Mouse (Mus musculus) MEL-GATA-1-ER (cell line): ENCODE data around the gene Nt5c3b.

Experiments
- DNase-seq: peaks from one replicate; pipeline ENCODE4 v3.0.0-alpha.2; 2012; ENCODE audit warnings: low read depth; ENCODE audit errors: extremely low read depth

The Nt5c3b gene

GRCm38 (mm10) chr11:100441797-100442196, at the start of gene Nt5c3b, which contains the start of gene Klhl10:
Gene Nt5c3b (minus strand): TSS chr11:100441808.
Gene Klhl10 (plus strand): TSS chr11:100441917.
- no peak for DNase-seq

- no peak for DNase-seq
These were observed 49.3 kb upstream of the Nt5c3b start for GRCm38 (mm10) chr11:100490951-100491350.

GRCm38 (mm10) chr11:100485801-100486538, 44.4 kb upstream of the Nt5c3b start:
- DNase-seq: peak; percentile 33

DNA sequence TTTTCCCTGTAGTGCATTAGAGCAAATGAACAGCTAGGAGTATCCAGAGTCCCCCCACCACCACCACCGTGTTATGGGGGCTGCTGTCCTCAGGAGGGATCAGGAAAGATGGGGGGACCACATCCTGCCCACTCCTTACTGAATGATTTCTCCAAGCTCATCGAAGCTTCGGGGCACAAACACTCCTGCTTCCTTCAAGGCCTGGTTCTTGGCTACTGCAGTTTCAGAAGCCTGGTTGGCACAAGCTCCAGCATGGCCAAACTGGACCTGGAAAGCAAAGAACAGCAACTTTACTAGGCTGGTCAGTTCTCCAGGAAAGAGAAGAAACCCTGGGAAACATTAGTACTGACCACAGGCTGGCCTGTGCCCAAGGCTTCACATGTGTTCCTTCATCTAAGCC, 42.9 kb upstream of the Nt5c3b start:
- DNase-seq: no peak

DNA sequence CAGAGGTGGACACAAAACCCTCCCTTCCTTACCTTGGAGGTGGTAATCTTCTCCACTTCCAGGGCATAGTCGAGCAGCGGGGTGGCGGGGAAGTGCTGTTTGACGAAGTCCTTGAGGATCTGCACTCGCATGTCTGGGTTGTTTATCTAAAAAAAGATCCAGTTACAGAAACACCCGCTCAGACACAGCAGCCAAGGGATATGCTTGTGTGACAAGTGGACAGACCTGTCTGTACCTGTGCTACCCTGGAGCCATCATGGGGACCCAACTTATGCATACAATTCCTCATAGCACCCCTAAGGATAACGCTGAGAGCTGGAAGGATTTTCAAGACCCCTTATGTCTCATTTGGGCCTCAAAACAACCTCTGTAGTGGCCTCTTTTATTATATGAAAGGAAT, 37.5 kb upstream of the Nt5c3b start:
- DNase-seq: no peak

DNA sequence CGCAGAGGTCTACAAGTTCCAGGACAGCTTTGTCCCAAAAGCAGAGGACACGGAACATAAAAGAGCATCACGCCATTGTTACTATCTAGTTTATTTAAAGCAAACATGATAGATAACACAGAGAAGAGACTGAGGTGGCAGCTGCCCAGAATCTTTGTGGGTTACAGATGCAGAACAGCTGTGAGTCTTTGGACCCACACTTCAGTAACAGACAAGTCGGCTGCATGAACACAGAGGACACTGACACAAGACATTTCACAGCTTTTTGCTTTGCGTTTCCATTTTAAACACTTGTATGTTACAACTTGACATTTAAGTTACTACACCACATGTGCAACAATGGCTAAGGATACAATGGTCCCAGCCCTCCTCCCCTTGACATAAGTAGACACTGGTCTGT, 34.7 kb upstream of the Nt5c3b start:
- no peak for DNase-seq

DNA sequence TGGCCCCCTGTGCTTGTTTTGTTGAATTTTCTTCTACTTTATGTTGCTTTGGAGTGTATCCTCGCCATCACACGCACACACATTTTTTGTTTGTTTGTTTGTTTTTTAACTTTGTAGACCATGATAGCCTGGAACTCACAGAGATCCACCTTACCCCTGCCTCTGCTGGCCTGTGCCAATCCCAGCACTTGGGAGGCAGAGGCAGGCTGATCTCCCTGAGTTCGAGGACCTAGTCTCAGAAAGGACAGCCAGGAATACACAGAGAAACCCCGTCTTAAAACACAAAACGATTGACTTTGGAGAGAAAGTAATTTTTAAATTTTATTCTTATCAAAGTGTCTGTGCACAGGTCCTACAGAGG, 31.3 kb upstream of the Nt5c3b start:
- no peak for DNase-seq

DNA sequence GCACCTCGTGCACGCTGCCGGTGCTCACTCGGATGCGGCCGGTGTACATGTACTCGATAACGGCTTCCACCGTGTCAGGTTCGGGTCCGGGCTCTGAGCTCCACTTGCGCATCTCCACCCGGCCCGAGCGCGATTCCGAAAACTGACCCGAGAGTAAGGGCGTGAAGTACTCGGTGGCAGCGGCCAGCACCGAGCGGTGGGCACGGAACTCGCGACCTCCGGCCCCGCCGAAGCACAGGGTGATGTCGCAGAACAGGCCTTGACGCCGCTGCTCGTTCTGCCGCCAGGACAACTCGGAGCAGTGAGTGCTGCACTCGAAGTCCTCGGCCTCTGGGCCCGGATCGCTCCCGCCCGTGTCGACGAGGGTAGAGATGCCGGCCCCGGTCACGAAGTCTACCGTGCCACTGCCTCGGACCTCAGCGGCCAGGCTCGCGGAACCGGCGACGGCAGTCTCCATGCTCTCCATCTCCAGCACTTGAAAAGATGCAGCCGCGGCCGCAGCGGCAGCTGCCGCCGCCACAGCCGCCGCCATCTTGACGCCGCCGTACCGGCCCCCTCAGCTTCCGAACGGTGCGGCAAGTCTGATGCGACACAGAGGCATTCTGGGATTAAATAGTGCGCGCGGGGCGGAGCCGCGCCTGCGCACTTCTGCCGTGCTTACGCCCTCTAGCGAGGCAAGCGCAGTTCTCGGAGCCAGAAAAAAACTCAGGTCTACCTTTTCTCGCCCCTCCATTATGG, 30.8 kb upstream of the Nt5c3b start, which contains the start of gene Klhl11:
TSS of gene Klhl11 (minus strand) at position 545 of the 738 bp plus-strand sequence.
- DNase-seq: peak; percentile 84

- no peak for DNase-seq
These were observed 30.0 kb upstream of the Nt5c3b start for GRCm38 (mm10) chr11:100471352-100472196.

DNA sequence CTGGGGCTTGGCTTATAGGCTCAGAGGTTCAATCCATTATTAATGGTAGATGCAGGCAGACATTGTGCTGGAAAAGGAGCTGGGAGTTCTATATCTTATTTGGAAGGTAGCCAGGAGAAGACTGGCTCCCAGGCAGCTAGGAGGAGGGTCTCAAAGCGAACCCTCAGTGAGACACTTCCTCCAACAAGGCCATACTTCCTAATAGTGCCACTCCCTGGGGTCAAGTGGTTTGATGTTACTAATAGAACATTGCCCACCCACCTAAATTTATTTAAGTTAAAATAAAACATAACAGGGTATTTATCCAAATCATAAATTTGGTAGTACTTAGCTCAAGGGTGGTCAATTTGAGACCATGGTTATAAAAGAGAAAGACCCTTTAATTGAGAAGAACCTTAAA, 24.2 kb upstream of the Nt5c3b start:
- no peak for DNase-seq

DNA sequence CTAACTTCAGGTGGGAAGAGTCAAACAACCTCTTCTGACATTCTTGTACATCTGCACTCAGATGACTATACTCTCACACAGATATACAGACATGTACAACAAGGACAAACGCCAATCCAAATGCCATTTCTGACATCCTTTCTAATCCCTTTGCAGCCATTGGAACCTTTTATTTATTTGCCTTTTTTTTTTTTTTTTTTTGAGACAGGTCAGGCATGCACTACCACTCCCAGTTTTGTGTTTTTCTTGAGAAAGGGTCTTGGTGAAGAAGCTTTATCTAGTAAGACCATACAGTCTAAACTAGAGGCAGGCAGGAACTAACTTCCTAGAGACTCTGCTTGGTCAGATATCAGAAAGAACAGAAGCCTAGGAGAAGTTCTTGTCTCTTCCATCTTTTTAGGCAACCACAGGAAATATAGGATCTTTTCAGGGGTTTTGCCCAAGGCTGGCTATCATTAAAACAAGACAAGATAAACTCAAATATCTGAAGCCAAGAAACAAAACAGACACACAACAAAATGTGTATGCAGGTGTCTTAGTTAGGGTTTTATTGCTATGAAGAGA, 23.7 kb upstream of the Nt5c3b start:
- DNase-seq: peak; percentile 83

DNA sequence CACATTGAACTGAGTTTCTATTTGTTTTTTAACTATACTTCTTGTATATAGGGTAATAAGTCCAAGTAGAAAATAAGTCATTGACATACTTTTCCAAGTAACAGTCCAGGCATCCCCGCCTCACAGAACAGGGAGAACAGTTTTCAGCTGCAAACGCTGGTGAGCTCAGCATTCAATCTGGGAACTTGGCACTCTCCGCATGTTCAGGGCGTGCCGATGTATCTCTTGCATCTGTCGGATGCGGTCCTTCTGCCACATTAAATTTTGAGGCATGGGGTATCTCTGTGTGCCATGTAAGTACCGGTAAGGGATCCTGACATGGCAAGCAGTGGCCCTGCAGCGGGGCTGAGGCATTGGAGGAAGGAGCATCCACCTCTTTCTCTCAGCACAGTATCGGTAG, 21.1 kb upstream of the Nt5c3b start:
- no peak for DNase-seq

DNA sequence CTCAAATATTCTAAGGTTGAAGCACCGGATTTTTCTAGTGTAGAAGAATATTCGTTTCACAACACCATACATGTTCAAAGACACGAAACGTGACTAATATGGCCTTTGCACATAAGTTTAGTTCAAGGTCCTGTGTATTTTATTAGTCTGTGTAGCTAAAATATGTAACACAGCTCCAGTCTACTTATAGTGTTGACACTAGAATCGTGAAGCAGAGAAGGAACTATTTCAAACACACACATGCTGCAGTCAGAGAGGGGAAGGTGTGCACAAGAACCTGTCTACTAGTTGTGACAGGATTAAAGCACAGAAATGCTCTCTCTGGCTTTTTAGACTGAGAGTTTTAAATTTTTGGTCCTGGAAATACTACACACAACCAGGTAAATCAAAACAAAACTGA, 16.1 kb upstream of the Nt5c3b start:
- DNase-seq: no peak

DNA sequence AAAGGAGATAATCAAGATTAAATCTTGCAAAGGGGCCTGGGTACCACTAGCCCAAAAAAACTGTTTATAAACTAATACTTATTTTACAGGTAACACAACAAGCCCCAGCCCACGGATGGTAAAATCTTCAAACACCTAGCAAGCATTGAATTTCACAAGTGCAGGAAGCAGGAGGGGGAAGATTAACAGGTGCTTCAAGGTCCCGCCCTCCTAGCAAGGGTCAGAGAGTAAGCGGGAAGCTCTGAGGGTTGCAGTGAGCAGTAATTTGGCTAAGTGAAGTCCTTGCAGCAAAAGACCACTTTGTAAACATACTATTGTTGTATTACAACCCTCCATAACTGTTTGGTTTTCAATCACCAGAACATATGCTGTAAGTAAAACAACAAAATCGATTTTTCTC, 15.6 kb upstream of the Nt5c3b start:
- no peak for DNase-seq

GRCm38 (mm10) chr11:100442625-100443024, 1.0 kb upstream of the Nt5c3b start:
- no peak for DNase-seq

DNA sequence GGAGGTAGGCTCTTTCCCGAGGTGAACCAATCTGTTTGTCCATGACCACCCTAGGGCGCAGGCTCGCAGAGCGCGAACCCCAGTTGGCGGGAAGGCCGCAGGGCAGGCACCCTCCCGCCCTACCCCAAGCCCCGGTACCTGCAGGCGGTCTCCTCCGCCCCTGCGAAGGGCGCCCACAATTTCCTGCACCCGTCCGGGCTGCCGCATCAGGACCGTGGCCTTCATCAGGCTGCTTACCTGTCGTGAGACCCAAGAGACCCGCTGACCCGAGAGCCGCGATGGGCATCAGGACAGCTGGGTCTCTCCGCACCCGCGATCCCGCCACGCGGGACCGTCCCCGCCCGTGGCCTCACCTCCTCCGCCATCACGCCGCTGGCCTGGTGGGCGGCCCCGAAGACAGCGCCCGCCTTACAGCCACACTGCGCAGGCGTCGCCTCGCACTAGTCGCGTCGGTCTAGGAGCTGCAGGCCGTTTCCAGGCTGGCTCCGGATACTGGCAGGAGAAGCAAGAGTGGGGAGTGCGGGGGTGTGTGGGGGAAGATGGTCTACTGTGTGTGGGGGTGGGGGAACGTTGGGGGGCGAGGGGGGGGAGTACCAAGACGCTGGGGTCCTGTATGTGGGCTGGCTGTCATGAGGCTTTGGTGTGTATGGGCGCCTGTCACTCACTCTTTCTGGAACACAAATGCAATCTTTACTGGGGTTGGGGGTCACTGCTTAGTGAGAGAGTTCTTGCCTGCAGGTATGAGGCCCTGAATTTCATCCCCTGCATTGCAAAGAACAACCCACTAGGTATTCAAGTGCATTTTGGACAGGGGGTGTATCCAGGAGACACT, 701 bp downstream of the Nt5c3b start:
- peak; percentile 30 for DNase-seq

- no peak for DNase-seq
These were observed 3.7 kb downstream of the Nt5c3b start for GRCm38 (mm10) chr11:100437901-100438300.

DNA sequence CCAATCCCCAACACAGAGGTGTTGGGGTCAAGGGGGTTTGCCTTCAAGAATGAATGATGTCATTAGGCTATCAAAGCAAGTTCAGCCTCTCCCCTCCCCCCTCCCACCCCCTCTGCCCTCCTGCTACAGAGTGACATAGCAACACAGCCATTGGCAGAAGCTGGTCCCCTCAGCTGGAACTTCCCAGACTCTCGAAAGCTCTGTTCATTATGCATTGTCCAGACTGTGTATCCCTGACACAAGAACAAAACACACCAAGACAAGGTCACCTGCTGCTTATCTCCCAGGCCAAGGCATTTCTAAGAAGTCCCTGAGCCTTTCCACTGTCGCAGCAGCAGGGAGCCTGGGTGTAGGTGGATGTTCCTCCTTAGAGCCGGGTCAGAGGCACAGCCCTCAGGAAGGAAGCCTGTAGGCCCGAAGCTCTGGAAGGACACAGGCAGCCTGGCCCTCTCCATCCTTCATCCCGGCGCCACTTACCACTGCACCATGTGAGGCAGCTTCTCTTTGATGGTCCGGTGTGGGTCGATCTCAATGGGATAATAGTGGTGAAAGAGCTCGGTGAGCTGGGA, 5.8 kb downstream of the Nt5c3b start:
- DNase-seq: no peak

GRCm38 (mm10) chr11:100432002-100432401, 9.6 kb downstream of the Nt5c3b start:
- DNase-seq: no peak

GRCm38 (mm10) chr11:100430052-100430451, 11.6 kb downstream of the Nt5c3b start:
- DNase-seq: no peak
